Mouse (Mus musculus) liver, embryonic 15.5 days (tissue): ENCODE results near the gene Rpl12. TPM values are rescaled to one million over a fixed set of nuclear protein-coding genes. Genes with fewer than 3 reads are reported as not detected.

Experiments used
- ATAC-seq: fragments of 200-750 bp; cut with Nextera tagmentation; 2 replicates; pipeline ENCODE4 v1.8.0; 2017; ENCODE audit warnings: moderate number of reproducible peaks, mild to moderate bottlenecking, moderate library complexity; ENCODE audit not compliant: insufficient read depth
- H3K27ac ChIP-seq: fragments of 300-500 bp; sonication (generic); replicated peaks from 2 replicates; pipeline ENCODE4 v1.5.1; 2015; ENCODE audit warnings: mild to moderate bottlenecking, inconsistent platforms
- H3K27me3 ChIP-seq: fragments of 300-500 bp; sonication (generic); 2 replicates; pipeline ENCODE4 v1.6.1; 2015; ENCODE audit warnings: mild to moderate bottlenecking, inconsistent platforms
- H3K36me3 ChIP-seq: fragments of 300-500 bp; sonication (generic); replicated peaks from 2 replicates; pipeline ENCODE4 v1.6.1; 2015; ENCODE audit warnings: moderate library complexity, mild to moderate bottlenecking, inconsistent platforms
- H3K4me1 ChIP-seq: fragments of 300-500 bp; sonication (generic); replicated peaks from 2 replicates; pipeline ENCODE4 v1.6.1; 2015; ENCODE audit warnings: inconsistent platforms
- H3K4me2 ChIP-seq: fragments of 300-500 bp; sonication (generic); 2 replicates; pipeline ENCODE4 v1.6.1; 2015; ENCODE audit warnings: moderate library complexity, mild to moderate bottlenecking, inconsistent platforms
- H3K4me3 ChIP-seq: fragments of 300-500 bp; sonication (generic); replicated peaks from 2 replicates; pipeline ENCODE4 v1.5.1; 2015; ENCODE audit warnings: mild to moderate bottlenecking, inconsistent platforms
- H3K9ac ChIP-seq: fragments of 300-500 bp; sonication (generic); 2 replicates; pipeline ENCODE4 v1.6.1; 2015; ENCODE audit warnings: moderate library complexity, mild to moderate bottlenecking, inconsistent platforms
- H3K9me3 ChIP-seq: fragments of 300-500 bp; sonication (generic); replicated peaks from 2 replicates; pipeline ENCODE4 v1.6.1; 2016; ENCODE audit warnings: inconsistent platforms
- WGBS: fragments of 180-500 bp; shearing (Covaris S2); methylation state at CpG from one replicate; pipeline ENCODE4 v1.1.7; 2015; ENCODE audit warnings: mixed read lengths; ENCODE audit not compliant: insufficient replicate concordance; 5-methylcytosine and 5-hydroxymethylcytosine counted together
- polyA plus RNA-seq: library from polyadenylated mRNA; unstranded; fragments of >200 nt; fragmentation: Nextera tagmentation; extraction: Ambion mirVana; gene quantifications from 2 replicates; pipeline ENCODE4 v1.2.1, GENCODE M21; 2015

Gene Rpl12
- polyA plus RNA-seq, 1 experiment from 2014 or later: 80.2 TPM

DNA sequence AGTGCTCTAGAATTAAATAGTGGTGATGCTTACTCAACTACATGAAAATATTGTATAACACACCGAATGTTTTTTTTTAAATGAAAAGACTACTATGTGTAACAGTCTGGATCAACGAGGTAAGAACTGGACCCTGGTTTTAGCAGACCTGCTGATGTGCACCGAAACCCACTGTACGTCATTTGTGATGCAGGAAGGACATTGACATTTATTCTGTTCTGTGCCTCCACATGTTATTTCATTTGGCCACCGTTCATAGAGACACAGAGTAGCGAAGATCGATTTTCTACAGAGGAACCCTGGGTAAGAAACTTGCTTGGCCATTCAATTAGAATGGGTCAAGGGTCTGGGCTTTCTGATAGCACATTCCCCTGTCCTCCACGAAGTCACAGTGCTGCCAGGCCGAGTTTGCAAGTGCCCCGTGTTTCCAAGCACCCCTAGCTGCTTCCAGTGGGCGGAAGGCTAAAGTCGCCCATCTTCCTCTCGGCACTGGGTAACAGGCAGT lies 4.9 kb downstream of the Rpl12 start:
- Histone ChIP-seq H3K4me2 (peak overlapping the region; percentile 88), H3K4me3 (peak overlapping the region; percentile 78), H3K4me1 (peaks cover 66% of the 10 kb centered on the region), H3K9ac (peak overlapping the region; percentile 72), H3K9me3 (no peaks in the 10 kb centered on the region), H3K27ac (peak overlapping the region; percentile 90), H3K36me3 (peaks cover 26% of the 10 kb centered on the region), H3K27me3 (no peaks in the 10 kb centered on the region)
- no peak; the same call in 1 of the 2 replicates for ATAC-seq
- WGBS: 4% methylated on average over 13 of the region's 13 CpGs

GRCm38 (mm10) chr2:32966689-32967631 lies 5.6 kb downstream of the Rpl12 start:
- peaks cover 61% of the 10 kb centered on the region for H3K4me1 ChIP-seq
- H3K9ac ChIP-seq: peak overlapping the region; percentile 72
- peak; percentile 76 for ATAC-seq
- H3K9me3 ChIP-seq: no peaks in the 10 kb centered on the region
- H3K27ac ChIP-seq: peak overlapping the region; percentile 90
- H3K4me3 ChIP-seq: peak overlapping the region; percentile 78
- H3K27me3 ChIP-seq: no peaks in the 10 kb centered on the region
- peak overlapping the region; percentile 88 for H3K4me2 ChIP-seq
- H3K36me3 ChIP-seq: peaks cover 26% of the 10 kb centered on the region
- under 1% methylated on average over 55 of the region's 55 CpGs for WGBS

- 73% methylated on average over 9 of the region's 9 CpGs for WGBS
- H3K4me2 ChIP-seq: peak overlapping the region; percentile 88; the same call in 1 of the 2 replicates
- H3K4me1 ChIP-seq: peaks cover 49% of the 10 kb centered on the region
- no peak overlapping the region for H3K27ac ChIP-seq
- H3K9ac ChIP-seq: no peak overlapping the region
- no peak for ATAC-seq
- peak overlapping the region; percentile 78; the same call in 1 of the 2 replicates for H3K4me3 ChIP-seq
- no peaks in the 10 kb centered on the region for H3K9me3 ChIP-seq
- peaks cover 20% of the 10 kb centered on the region for H3K36me3 ChIP-seq
- H3K27me3 ChIP-seq: no peaks in the 10 kb centered on the region
Observed at GRCm38 (mm10) chr2:32968024-32968614, 6.8 kb downstream of the Rpl12 start.

- Histone ChIP-seq H3K4me3 (no peak overlapping the region), H3K9ac (no peak overlapping the region), H3K4me1 (peaks cover 37% of the 10 kb centered on the region), H3K4me2 (no peak overlapping the region), H3K27ac (no peak overlapping the region), H3K9me3 (no peaks in the 10 kb centered on the region), H3K27me3 (no peaks in the 10 kb centered on the region), H3K36me3 (peaks cover 8% of the 10 kb centered on the region)
- WGBS: 62% methylated on average over 8 of the region's 8 CpGs
- no peak for ATAC-seq
Observed at GRCm38 (mm10) chr2:32969326-32969725, 8.0 kb downstream of the Rpl12 start.

DNA sequence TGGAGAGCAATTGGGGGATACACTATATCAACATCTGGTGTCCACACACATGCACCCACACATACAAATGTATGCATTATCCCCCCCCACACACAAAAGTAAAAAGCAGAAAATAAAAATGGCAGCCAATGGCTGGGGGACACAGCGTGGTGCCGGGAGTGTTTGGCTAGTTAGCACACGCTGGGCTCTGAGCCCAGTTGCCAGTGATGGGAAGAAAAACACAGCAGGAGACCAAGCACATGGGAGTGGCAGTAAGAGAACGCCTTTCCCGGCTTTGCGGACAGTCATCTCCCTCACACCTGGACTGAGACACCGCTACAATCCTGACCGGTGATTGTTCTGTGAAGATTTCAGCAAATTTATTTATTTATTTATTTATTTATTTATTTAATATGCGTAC lies 9.9 kb downstream of the Rpl12 start:
- no peaks in the 10 kb centered on the region for H3K27me3 ChIP-seq
- H3K9ac ChIP-seq: no peak overlapping the region
- H3K4me3 ChIP-seq: no peak overlapping the region
- H3K4me1 ChIP-seq: peaks cover 21% of the 10 kb centered on the region
- no peaks in the 10 kb centered on the region for H3K36me3 ChIP-seq
- H3K9me3 ChIP-seq: no peaks in the 10 kb centered on the region
- 72% methylated on average over 9 of the region's 9 CpGs for WGBS
- no peak overlapping the region for H3K27ac ChIP-seq
- no peak for ATAC-seq
- H3K4me2 ChIP-seq: no peak overlapping the region

- no peak overlapping the region for H3K4me3 ChIP-seq
- no peak for ATAC-seq
- H3K36me3 ChIP-seq: no peaks in the 10 kb centered on the region
- H3K9me3 ChIP-seq: no peaks in the 10 kb centered on the region
- H3K9ac ChIP-seq: no peak overlapping the region
- WGBS: 82% methylated on average over 8 of the region's 8 CpGs
- no peaks in the 10 kb centered on the region for H3K27me3 ChIP-seq
- H3K4me2 ChIP-seq: no peak overlapping the region
- H3K27ac ChIP-seq: no peak overlapping the region
- peaks cover 19% of the 10 kb centered on the region for H3K4me1 ChIP-seq
Observed at GRCm38 (mm10) chr2:32974216-32974615, 12.9 kb downstream of the Rpl12 start.

DNA sequence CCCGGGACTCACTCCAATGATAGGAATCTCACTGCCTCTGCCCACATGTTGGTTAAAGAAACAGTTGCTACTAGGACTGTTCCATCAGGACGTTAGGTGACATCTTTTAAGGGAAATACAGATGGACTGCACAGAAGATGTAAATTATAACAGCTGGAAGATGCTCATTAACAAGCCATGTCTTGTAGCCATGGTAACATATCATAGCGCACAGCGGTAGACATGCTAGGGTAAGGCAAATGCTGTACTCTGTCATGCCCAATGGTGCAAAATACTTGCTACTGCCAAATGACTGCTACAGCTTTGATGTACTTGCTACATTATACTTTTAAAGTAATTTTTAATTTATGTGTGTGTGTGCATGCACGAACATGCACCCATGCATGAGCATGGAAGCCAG lies 15.8 kb downstream of the Rpl12 start:
- no peaks in the 10 kb centered on the region for H3K36me3 ChIP-seq
- H3K27me3 ChIP-seq: no peaks in the 10 kb centered on the region
- ATAC-seq: no peak
- H3K4me3 ChIP-seq: no peak overlapping the region
- H3K4me2 ChIP-seq: no peak overlapping the region
- WGBS: 69% methylated on average over 5 of the region's 5 CpGs
- no peak overlapping the region for H3K9ac ChIP-seq
- H3K9me3 ChIP-seq: no peaks in the 10 kb centered on the region
- H3K4me1 ChIP-seq: peaks cover 41% of the 10 kb centered on the region
- no peak overlapping the region for H3K27ac ChIP-seq

DNA sequence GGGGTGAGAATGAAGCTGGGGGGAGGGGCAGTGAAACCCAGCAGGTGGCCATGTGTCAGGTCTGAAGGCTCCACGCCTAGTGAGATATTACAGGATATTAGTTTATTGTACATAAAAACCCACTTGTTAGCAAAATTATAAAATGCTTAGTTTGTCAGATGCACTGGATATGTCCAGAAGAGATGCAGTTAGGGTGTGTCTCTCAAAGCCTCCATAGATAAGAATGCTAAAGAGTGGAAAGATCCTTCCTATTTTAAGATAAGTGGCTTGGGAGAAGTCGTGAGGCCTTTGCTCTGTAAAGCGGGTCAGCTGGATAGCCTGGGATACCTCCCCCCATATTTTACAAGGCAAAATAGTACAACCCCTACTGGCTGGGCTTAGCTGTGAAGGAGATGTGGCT lies 17.3 kb downstream of the Rpl12 start:
- no peak for ATAC-seq
- WGBS: 28% methylated on average over 3 of the region's 3 CpGs
- H3K4me1 ChIP-seq: peaks cover 51% of the 10 kb centered on the region

GRCm38 (mm10) chr2:32979675-32980074 lies 18.3 kb downstream of the Rpl12 start:
- Histone ChIP-seq H3K36me3 (no peaks in the 10 kb centered on the region), H3K4me2 (no peak overlapping the region), H3K27me3 (peaks cover 9% of the 10 kb centered on the region), H3K9me3 (no peaks in the 10 kb centered on the region), H3K4me1 (peaks cover 55% of the 10 kb centered on the region), H3K4me3 (no peak overlapping the region), H3K27ac (no peak overlapping the region), H3K9ac (no peak overlapping the region)
- no peak for ATAC-seq
- WGBS: 76% methylated on average over 7 of the region's 7 CpGs

More for the DNA sequence above, 17.3 kb downstream of the Rpl12 start:
- Histone ChIP-seq H3K9ac (no peak overlapping the region), H3K36me3 (no peaks in the 10 kb centered on the region), H3K4me2 (peak overlapping the region; percentile 31), H3K4me3 (no peak overlapping the region), H3K27me3 (peaks cover 3% of the 10 kb centered on the region; the same call in 1 of the 2 replicates), H3K9me3 (no peaks in the 10 kb centered on the region), H3K27ac (0 out of 2 replicates have a peak overlapping the region, but pooled peaks have one; percentile 29)

GRCm38 (mm10) chr2:32981281-32981680 lies 19.9 kb downstream of the Rpl12 start:
- Histone ChIP-seq H3K4me1 (peaks cover 55% of the 10 kb centered on the region), H3K27ac (peak overlapping the region; percentile 33; the same call in 1 of the 2 replicates), H3K27me3 (peaks cover 12% of the 10 kb centered on the region), H3K9ac (peak overlapping the region; percentile 81), H3K9me3 (no peaks in the 10 kb centered on the region), H3K4me3 (peak overlapping the region; percentile 79), H3K36me3 (no peaks in the 10 kb centered on the region), H3K4me2 (peak overlapping the region; percentile 98)
- ATAC-seq: peak; percentile 20
- 3% methylated on average over 23 of the region's 23 CpGs for WGBS

GRCm38 (mm10) chr2:32981725-32982271 lies 20.4 kb downstream of the Rpl12 start, which contains the start of gene Slc2a8:
Gene Slc2a8, minus strand, starts transcription at chr2:32982083.
- H3K4me1 ChIP-seq: peaks cover 55% of the 10 kb centered on the region
- peak within 1 kb of the TSS; percentile 33 for H3K27ac ChIP-seq
- under 1% methylated on average over 50 of the region's 50 CpGs for WGBS
- peak within 1 kb of the TSS; percentile 79 for H3K4me3 ChIP-seq
- H3K9me3 ChIP-seq: no peaks in the 10 kb centered on the region
- peaks cover 12% of the 10 kb centered on the region for H3K27me3 ChIP-seq
- ATAC-seq: peak; percentile 98
- H3K9ac ChIP-seq: peak within 1 kb of the TSS; percentile 81
- H3K4me2 ChIP-seq: peak within 1 kb of the TSS; percentile 98
- no peaks in the 10 kb centered on the region for H3K36me3 ChIP-seq
